Mouse (Mus musculus): Measurements from ENCODE around the gene Ccdc180.

GRCm38 (mm10) chr4:45844355-45844754 is 45.7 kb upstream of the Ccdc180 start:
- TF ChIP-seq CTCF (IDR thresholded peaks at IDR 0.05; ENCODE audit: low read depth) (peak; percentile 74), EP300 (IDR thresholded peaks at IDR 0.05; ENCODE audit: low read depth) (no peak)

All from liver, embryonic 14.5 days (tissue).